Mouse (Mus musculus): ENCODE data around the gene Taf4. TPM values are rescaled to one million over a fixed set of nuclear protein-coding genes. Genes with fewer than 3 reads are reported as not detected.

The Taf4 gene
- total RNA-seq, 4 experiments from 2014 or later = 22.0 to 23.5 (median 22.3) TPM

GRCm38 (mm10) chr2:179945051-179945450, 31.4 kb downstream of the Taf4 start:
- no peak for DNase-seq (ENCODE audit: low spot score in 2 of 2)

GRCm38 (mm10) chr2:179941696-179942095, 34.8 kb downstream of the Taf4 start:
- DNase-seq (ENCODE audit: low spot score in 2 of 2) = no peak

- no peak for DNase-seq (ENCODE audit: low spot score in 2 of 2)
Observed at GRCm38 (mm10) chr2:179937091-179937490, 39.4 kb downstream of the Taf4 start.

- DNase-seq (ENCODE audit: low spot score in 2 of 2) = no peak
Observed at GRCm38 (mm10) chr2:179934165-179934564, 42.3 kb downstream of the Taf4 start.

- DNase-seq (ENCODE audit: low spot score in 2 of 2) = no peak
Observed at GRCm38 (mm10) chr2:179931741-179932140, 44.7 kb downstream of the Taf4 start.

- no peak for DNase-seq (ENCODE audit: low spot score in 2 of 2)
Observed at GRCm38 (mm10) chr2:179929166-179929565, 47.3 kb downstream of the Taf4 start.

GRCm38 (mm10) chr2:179924038-179924437, 52.4 kb downstream of the Taf4 start:
- no peak for DNase-seq (ENCODE audit: low spot score in 2 of 2)

GRCm38 (mm10) chr2:179921021-179921653, 55.3 kb downstream of the Taf4 start:
- DNase-seq (ENCODE audit: low spot score in 2 of 2) = no peak

GRCm38 (mm10) chr2:179920042-179920441, 56.4 kb downstream of the Taf4 start:
- no peak for DNase-seq (ENCODE audit: low spot score in 2 of 2)

GRCm38 (mm10) chr2:179916877-179917673, 59.4 kb downstream of the Taf4 start:
- peak in 1 of 2 experiments; percentile 62 for DNase-seq (ENCODE audit: low spot score in 2 of 2)

- DNase-seq (ENCODE audit: low spot score in 2 of 2) = no peak
Observed at GRCm38 (mm10) chr2:179914246-179914645, 62.2 kb downstream of the Taf4 start.

GRCm38 (mm10) chr2:179913349-179913748, 63.1 kb downstream of the Taf4 start:
- no peak for DNase-seq (ENCODE audit: low spot score in 2 of 2)

GRCm38 (mm10) chr2:179912911-179913310, 63.5 kb downstream of the Taf4 start:
- DNase-seq (ENCODE audit: low spot score in 2 of 2) = no peak

GRCm38 (mm10) chr2:179896949-179897348, 79.5 kb downstream of the Taf4 start:
- no peak for DNase-seq (ENCODE audit: low spot score in 2 of 2)

- DNase-seq (ENCODE audit: low spot score in 2 of 2) = no peak
Observed at GRCm38 (mm10) chr2:179891048-179891447, 85.4 kb downstream of the Taf4 start.

GRCm38 (mm10) chr2:179884561-179884960, 91.9 kb downstream of the Taf4 start:
- no peak for DNase-seq (ENCODE audit: low spot score in 2 of 2)

GRCm38 (mm10) chr2:179877551-179878215, 98.8 kb downstream of the Taf4 start:
- DNase-seq (ENCODE audit: low spot score in 2 of 2) = peak in 1 of 2 experiments; percentile 51

- peak in 1 of 2 experiments; percentile 72 for DNase-seq (ENCODE audit: low spot score in 2 of 2)
Observed at GRCm38 (mm10) chr2:179875147-179875546, 101.3 kb downstream of the Taf4 start.

- DNase-seq (ENCODE audit: low spot score in 2 of 2) = no peak
Observed at GRCm38 (mm10) chr2:179873315-179873714, 103.1 kb downstream of the Taf4 start.

- DNase-seq (ENCODE audit: low spot score in 2 of 2) = peak in 1 of 2 experiments; percentile 31
Observed at GRCm38 (mm10) chr2:179872724-179873123, 103.7 kb downstream of the Taf4 start.

GRCm38 (mm10) chr2:179869871-179870270, 106.6 kb downstream of the Taf4 start:
- DNase-seq (ENCODE audit: low spot score in 2 of 2) = no peak

GRCm38 (mm10) chr2:179867669-179868068, 108.8 kb downstream of the Taf4 start:
- no peak for DNase-seq (ENCODE audit: low spot score in 2 of 2)

Data from layer of hippocampus, adult 8-10 months (tissue).